Comparison of ENCODE assay signal across 7 mouse cellular contexts in the genomic region with DNA sequence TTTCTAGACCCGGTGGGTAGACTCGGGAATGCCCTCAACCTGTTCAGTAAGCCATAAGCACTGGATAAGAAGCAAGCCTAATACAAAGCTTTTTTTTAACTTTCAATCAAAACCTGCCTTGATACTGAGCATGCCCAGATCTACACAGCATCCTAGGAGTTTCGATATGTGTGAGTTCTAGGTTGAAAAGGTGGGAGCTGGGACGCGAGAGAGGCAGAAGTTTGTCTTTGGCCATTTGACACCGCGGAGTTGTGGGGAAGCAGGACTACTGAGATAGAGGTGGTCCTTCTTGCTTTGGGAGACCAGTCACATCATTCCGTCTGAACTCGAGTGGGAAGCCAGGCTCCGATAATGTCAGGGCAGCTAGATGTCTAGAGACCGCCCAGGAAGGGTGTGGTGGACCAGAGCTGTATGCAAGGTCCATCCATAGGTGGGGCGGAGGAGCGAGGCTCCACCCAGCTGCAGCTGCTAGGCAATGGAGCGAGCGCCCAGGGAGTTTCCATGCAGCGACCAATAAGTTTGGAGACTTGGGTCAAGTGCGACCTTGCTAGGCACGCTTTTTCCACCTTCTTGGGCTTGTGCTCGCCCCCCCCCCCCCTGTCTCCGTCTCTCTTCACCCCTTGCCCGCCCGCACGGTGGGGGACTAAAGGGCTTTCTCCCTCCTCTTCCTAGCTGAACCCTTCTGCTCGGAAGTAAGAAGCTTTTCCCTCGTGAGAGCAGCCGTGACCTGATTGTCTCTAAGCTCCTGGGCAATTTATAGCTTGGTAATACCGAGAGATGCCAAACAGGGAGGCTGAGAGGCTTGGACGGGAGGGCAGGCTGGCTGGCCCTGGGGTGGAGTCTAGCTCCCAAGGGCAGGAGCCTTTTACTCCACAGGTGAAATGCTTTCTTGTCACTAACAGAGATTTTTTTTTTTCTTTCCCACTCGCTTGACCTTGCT. TPM values are rescaled to one million over a fixed set of nuclear protein-coding genes. Genes with fewer than 3 reads are reported as not detected.
A peak's percentile ranks its signal among the peaks of the same experiment; 100 is the strongest.
DNase-seq lines count a peak whose midpoint lies in the region; ATAC-seq lines count a peak whose summit lies in the region.

No protein-coding gene starts in this region.

- H3K27me3 ChIP-seq in embryonic facial prominence, embryonic 14.5 days (replicated peaks; ENCODE audit: control insufficient read depth, insufficient read depth, low read length), result peaks cover 30% of the 10 kb centered on the region
- H3K27me3 ChIP-seq in midbrain, embryonic 14.5 days (ENCODE audit: control insufficient read depth, insufficient read depth, low read length), result no peaks in the 10 kb centered on the region

- no peaks in the 10 kb centered on the region for H3K36me3 ChIP-seq in embryonic facial prominence, embryonic 14.5 days (ENCODE audit: control insufficient read depth, insufficient read depth, low read length)
- H3K36me3 ChIP-seq in midbrain, embryonic 14.5 days (ENCODE audit: control insufficient read depth, insufficient read depth, low read length), result no peaks in the 10 kb centered on the region

- H3K9me3 ChIP-seq in embryonic facial prominence, embryonic 14.5 days (ENCODE audit: control insufficient read depth, low read length), result no peaks in the 10 kb centered on the region
- no peaks in the 10 kb centered on the region for H3K9me3 ChIP-seq in midbrain, embryonic 14.5 days (ENCODE audit: control insufficient read depth, low read length)

- H3K4me2 ChIP-seq in embryonic facial prominence, embryonic 14.5 days (ENCODE audit: low read depth, low read length), result peak overlapping the region; percentile 82
- peak overlapping the region; percentile 99 for H3K4me2 ChIP-seq in midbrain, embryonic 14.5 days (ENCODE audit: low read length)

- H3K27ac ChIP-seq in embryonic facial prominence, embryonic 14.5 days (replicated peaks; ENCODE audit: low read depth, low read length), result no peak overlapping the region
- H3K27ac ChIP-seq in midbrain, embryonic 14.5 days (replicated peaks; ENCODE audit: low read depth, low read length), result peak overlapping the region; percentile 95; the same call in 1 of the 2 replicates

- H3K4me1 ChIP-seq in embryonic facial prominence, embryonic 14.5 days (ENCODE audit: control insufficient read depth, insufficient read depth, low read length), result peaks cover 15% of the 10 kb centered on the region
- H3K4me1 ChIP-seq in midbrain, embryonic 14.5 days (ENCODE audit: control insufficient read depth, insufficient read depth, low read length), result peaks cover 14% of the 10 kb centered on the region

- H3K4me3 ChIP-seq in embryonic facial prominence, embryonic 14.5 days (ENCODE audit: low read depth, low read length), result peak overlapping the region; percentile 46
- H3K4me3 ChIP-seq in midbrain, embryonic 14.5 days (replicated peaks; ENCODE audit: low read depth, low read length), result peak overlapping the region; percentile 82

- 3% methylated on average over 24 of the region's 29 CpGs for WGBS in embryonic facial prominence, embryonic 14.5 days
- WGBS in midbrain, embryonic 14.5 days, result 2% methylated on average over 29 of the region's 29 CpGs

- peak overlapping the region; percentile 35; the same call in 1 of the 2 replicates for H3K9ac ChIP-seq in embryonic facial prominence, embryonic 14.5 days (ENCODE audit: low read depth, low read length)
- H3K9ac ChIP-seq in midbrain, embryonic 14.5 days (replicated peaks; ENCODE audit: low read length), result peak overlapping the region; percentile 46

- ATAC-seq in embryonic facial prominence, embryonic 14.5 days (ENCODE audit: low read depth), result peak; percentile 83
- ATAC-seq in midbrain, embryonic 14.5 days (ENCODE audit: low FRiP score, low TSS enrichment), result peak; percentile 58

- DNase-seq in ES-CJ7 (ENCODE audit: low read depth, low spot score), result peak; percentile 82
- DNase-seq in adrenal gland, postnatal 10 days, result peak; percentile 47
- DNase-seq in embryonic facial prominence, embryonic 14.5 days (ENCODE audit: low spot score), result peak; percentile 67
- DNase-seq in heart, postnatal 4 days, result peak; percentile 15
- DNase-seq in left cerebral cortex, adult 11 months (ENCODE audit: low spot score), result peak; percentile 44
- DNase-seq in midbrain, embryonic 14.5 days, result peak; percentile 62
- peak; percentile 51 for DNase-seq in testis, postnatal 10 days (ENCODE audit: low spot score)

RNA-seq across cellular contexts. Expression of a gene that starts 0.7 kb away (rescaled TPM):
- 10 to 100 TPM; 18.2 to 30.7 TPM for total RNA-seq in adrenal gland, postnatal 10 days (2021)
- 6.0 and 6.2 TPM in 2 replicates for polyA plus RNA-seq in embryonic facial prominence, embryonic 14.5 days (2014; fragmentation: Nextera tagmentation; extraction: Ambion mirVana)
- under 1 TPM; 0.24 to 0.43 TPM for total RNA-seq in heart, postnatal 4 days (2021)
- polyA plus RNA-seq in midbrain, embryonic 14.5 days (2014; fragmentation: Nextera tagmentation; extraction: Ambion mirVana), result 103 and 106 TPM in 2 replicates

Comparison
In these comparisons a context has a peak if more than half of its experiments do, and no peak if none do; other contexts are left out.
1. DNase-seq: peak in every context shown above with its lines; median percentile 82 in ES-CJ7; 67 in embryonic facial prominence, embryonic 14.5 days; 62 in midbrain, embryonic 14.5 days; 51 in testis, postnatal 10 days; 47 in adrenal gland, postnatal 10 days; 44 in left cerebral cortex, adult 11 months; 15 in heart, postnatal 4 days.
2. RNA of a gene that starts 0.7 kb away (total RNA-seq): 18.2 to 30.7 TPM in adrenal gland, postnatal 10 days; 0.24 to 0.43 TPM in heart, postnatal 4 days; every median in the first group is over 10 times any median in the second.